Mouse (Mus musculus): ENCODE measurements at regions not wholly inside any gene's neighbourhood (a gene's known extent, or its start where the extent isn't known, plus 50 kb on each side); places are given as distances from the start of the nearest gene placed in this dataset.

DNA sequence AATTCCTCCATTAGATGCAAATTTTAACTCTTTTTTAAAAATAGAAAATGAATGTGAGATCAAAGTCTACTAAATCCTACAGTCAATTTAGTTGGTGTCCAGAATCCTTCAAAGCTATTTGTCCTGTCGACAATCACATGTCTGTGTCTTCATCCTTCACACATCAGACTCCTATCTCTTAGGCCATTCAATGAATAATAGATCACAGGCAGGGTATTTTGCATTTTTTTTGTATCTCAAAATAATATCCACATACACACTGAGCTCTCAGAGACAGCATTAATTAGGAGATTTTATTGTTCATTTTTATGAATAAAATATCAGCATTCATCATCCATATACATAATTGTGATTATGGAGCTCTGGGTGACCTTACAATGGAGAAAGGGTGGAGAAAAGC is 427.2 kb downstream of the Hao1 start:
- 80% methylated on average over 1 of the region's 1 CpGs for WGBS
- no peak overlapping the region for H3K4me3 ChIP-seq (ENCODE audit: low read depth, low read length)
- TF ChIP-seq CTCF (IDR thresholded peaks at IDR 0.05; ENCODE audit: extremely low read depth, insufficient read length, insufficient replicate concordance, low read depth, low read length) (no peak), POLR2A (IDR thresholded peaks at IDR 0.05; ENCODE audit: low read depth, low read length) (no peak)
- H3K27me3 ChIP-seq (ENCODE audit: control insufficient read depth, insufficient read depth, low read length): no peaks in the 10 kb centered on the region
- H3K27ac ChIP-seq (ENCODE audit: insufficient read depth, low read depth, low read length): no peak overlapping the region
- H3K4me1 ChIP-seq (ENCODE audit: control insufficient read depth, insufficient read depth, insufficient read length, low read length): no peaks in the 10 kb centered on the region
- H3K36me3 ChIP-seq (ENCODE audit: control insufficient read depth, insufficient read depth, low read length): no peaks in the 10 kb centered on the region

DNA sequence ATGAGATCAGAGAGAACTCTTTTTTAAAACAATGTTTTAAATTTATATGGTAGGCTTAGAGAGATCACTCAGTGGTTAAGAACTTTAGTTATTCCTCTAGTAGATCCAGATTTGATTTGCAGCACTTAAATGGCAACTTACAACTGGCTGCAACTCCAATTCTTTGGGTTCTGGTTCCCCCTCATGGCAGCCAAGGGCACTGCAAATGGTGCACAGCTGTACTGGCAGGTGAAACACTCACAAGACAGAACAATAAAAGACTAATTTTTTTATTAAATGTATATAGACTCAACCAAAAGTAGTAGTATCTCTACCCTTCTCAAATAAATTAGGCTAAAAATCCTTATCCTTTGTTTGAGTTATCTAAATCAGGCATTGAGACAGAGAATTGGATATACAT is 446.9 kb downstream of the Hao1 start:
- H3K27me3 ChIP-seq (ENCODE audit: control insufficient read depth, insufficient read depth, low read length): no peaks in the 10 kb centered on the region
- H3K27ac ChIP-seq (ENCODE audit: insufficient read depth, low read depth, low read length): no peak overlapping the region
- H3K36me3 ChIP-seq (ENCODE audit: control insufficient read depth, insufficient read depth, low read length): no peaks in the 10 kb centered on the region
- TF ChIP-seq POLR2A (IDR thresholded peaks at IDR 0.05; ENCODE audit: low read depth, low read length): no peak
- peak; percentile 8; the same call in 1 of the 2 replicates for TF ChIP-seq CTCF (IDR thresholded peaks at IDR 0.05; ENCODE audit: extremely low read depth, insufficient read length, insufficient replicate concordance, low read depth, low read length)
- H3K4me3 ChIP-seq (ENCODE audit: low read depth, low read length): no peak overlapping the region
- no peaks in the 10 kb centered on the region for H3K4me1 ChIP-seq (ENCODE audit: control insufficient read depth, insufficient read depth, insufficient read length, low read length)

DNA sequence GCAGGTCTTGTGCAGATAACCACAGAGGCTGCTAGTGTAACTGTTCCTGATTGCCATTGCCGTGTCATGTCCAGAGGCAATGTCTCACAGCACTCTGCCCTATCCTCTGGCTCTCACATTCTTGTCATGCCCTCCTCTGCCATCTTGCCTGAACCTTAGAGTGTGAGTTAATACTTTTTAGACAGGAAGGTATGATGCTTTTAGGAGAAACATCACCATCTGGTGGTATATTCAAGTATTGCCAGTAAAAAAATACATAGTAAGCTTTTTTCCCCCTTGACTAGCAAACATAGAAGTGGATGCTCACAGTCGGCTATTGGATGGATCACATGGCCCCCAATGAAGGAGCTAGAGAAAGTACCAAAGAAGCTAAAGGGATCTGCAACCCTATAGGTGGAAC is 465.8 kb downstream of the Hao1 start:
- no peak overlapping the region for H3K4me3 ChIP-seq (ENCODE audit: low read depth, low read length)
- H3K27me3 ChIP-seq (ENCODE audit: control insufficient read depth, insufficient read depth, low read length): no peaks in the 10 kb centered on the region
- H3K36me3 ChIP-seq (ENCODE audit: control insufficient read depth, insufficient read depth, low read length): no peaks in the 10 kb centered on the region
- WGBS: 64% methylated on average over 2 of the region's 2 CpGs
- no peak for TF ChIP-seq POLR2A (IDR thresholded peaks at IDR 0.05; ENCODE audit: low read depth, low read length)
- TF ChIP-seq CTCF (IDR thresholded peaks at IDR 0.05; ENCODE audit: extremely low read depth, insufficient read length, insufficient replicate concordance, low read depth, low read length): no peak
- no peak overlapping the region for H3K27ac ChIP-seq (ENCODE audit: insufficient read depth, low read depth, low read length)
- H3K4me1 ChIP-seq (ENCODE audit: control insufficient read depth, insufficient read depth, insufficient read length, low read length): no peaks in the 10 kb centered on the region

DNA sequence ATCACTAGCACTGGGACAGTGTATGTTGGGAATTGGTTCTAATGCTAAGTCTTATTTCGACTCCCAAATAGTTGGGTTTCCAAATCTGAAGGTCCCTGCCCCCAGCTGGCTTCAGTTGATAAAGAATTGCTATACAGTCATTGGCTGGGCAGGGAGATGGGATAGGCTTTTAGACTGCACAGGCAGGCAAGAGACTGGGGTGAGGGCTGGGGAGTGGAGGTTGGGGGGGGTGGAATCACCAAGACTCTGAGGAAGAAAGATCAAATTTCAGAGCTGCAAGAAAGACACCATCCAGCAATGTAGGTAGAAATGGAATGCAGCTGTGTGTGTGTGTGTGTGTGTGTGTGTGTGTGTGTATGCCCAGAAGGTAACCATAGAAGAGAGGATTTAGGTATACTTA is 474.0 kb downstream of the Hao1 start:
- H3K4me3 ChIP-seq (ENCODE audit: low read depth, low read length): no peak overlapping the region

DNA sequence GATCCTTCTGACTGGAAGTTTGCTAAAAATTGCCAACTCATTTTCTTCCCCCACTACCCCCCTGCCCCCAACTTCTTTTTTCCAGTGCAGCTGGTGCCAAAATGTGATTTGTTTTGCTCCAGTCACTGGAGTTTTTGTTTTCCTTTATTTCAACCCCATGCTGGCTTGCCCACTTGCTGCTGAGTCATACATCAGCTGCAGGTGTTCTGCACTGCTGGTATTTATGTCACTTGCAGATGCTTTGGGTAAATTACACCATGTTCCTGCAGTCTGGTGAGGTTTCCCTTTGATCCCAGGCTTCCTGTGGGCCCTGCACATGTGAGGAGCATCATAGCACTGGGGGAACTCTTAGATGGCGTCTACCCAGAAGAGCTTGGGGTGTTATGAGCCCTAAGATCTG is 476.2 kb downstream of the Hao1 start:
- H3K36me3 ChIP-seq (ENCODE audit: control insufficient read depth, insufficient read depth, low read length): no peaks in the 10 kb centered on the region
- TF ChIP-seq POLR2A (IDR thresholded peaks at IDR 0.05; ENCODE audit: low read depth, low read length) (no peak), CTCF (IDR thresholded peaks at IDR 0.05; ENCODE audit: extremely low read depth, insufficient read length, insufficient replicate concordance, low read depth, low read length) (no peak)
- no peak overlapping the region for H3K4me3 ChIP-seq (ENCODE audit: low read depth, low read length)
- no peaks in the 10 kb centered on the region for H3K27me3 ChIP-seq (ENCODE audit: control insufficient read depth, insufficient read depth, low read length)
- H3K4me1 ChIP-seq (ENCODE audit: control insufficient read depth, insufficient read depth, insufficient read length, low read length): no peaks in the 10 kb centered on the region
- 62% methylated on average over 1 of the region's 1 CpGs for WGBS
- no peak overlapping the region for H3K27ac ChIP-seq (ENCODE audit: insufficient read depth, low read depth, low read length)

More for the DNA sequence above, 474.0 kb downstream of the Hao1 start:
- H3K27me3 ChIP-seq (ENCODE audit: control insufficient read depth, insufficient read depth, low read length): no peaks in the 10 kb centered on the region
- H3K36me3 ChIP-seq (ENCODE audit: control insufficient read depth, insufficient read depth, low read length): no peaks in the 10 kb centered on the region
- TF ChIP-seq POLR2A (IDR thresholded peaks at IDR 0.05; ENCODE audit: low read depth, low read length) (no peak), CTCF (IDR thresholded peaks at IDR 0.05; ENCODE audit: extremely low read depth, insufficient read length, insufficient replicate concordance, low read depth, low read length) (no peak)
- WGBS: 60% methylated on average over 1 of the region's 1 CpGs
- H3K27ac ChIP-seq (ENCODE audit: insufficient read depth, low read depth, low read length): no peak overlapping the region
- no peaks in the 10 kb centered on the region for H3K4me1 ChIP-seq (ENCODE audit: control insufficient read depth, insufficient read depth, insufficient read length, low read length)

DNA sequence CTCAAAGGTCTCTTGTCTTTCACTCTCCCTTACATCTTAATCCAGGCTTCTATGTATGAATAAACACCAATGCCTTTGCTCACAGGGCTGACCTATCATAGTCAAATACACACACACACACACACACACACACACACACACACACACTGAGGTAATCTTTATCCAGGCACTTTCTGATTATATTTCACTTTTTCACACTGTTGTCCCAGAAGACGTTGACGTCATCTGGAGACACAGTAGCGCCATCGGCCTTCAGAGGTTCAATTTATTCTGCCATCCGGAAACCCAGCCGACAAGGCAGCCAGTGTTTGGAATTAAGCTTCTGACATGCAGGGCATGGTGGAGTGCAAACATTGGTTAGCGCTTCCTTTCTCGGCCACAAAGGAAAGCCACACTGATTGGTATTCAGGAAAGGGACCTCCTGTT is 486.2 kb downstream of the Hao1 start:
- Histone ChIP-seq H3K27ac (ENCODE audit: insufficient read depth, low read depth, low read length) (no peak overlapping the region), H3K4me1 (ENCODE audit: control insufficient read depth, insufficient read depth, insufficient read length, low read length) (no peaks in the 10 kb centered on the region), H3K36me3 (ENCODE audit: control insufficient read depth, insufficient read depth, low read length) (no peaks in the 10 kb centered on the region), H3K4me3 (ENCODE audit: low read depth, low read length) (no peak overlapping the region), H3K27me3 (ENCODE audit: control insufficient read depth, insufficient read depth, low read length) (no peaks in the 10 kb centered on the region)
- no peak for TF ChIP-seq POLR2A (IDR thresholded peaks at IDR 0.05; ENCODE audit: low read depth, low read length)
- TF ChIP-seq CTCF (IDR thresholded peaks at IDR 0.05; ENCODE audit: extremely low read depth, insufficient read length, insufficient replicate concordance, low read depth, low read length): no peak
- WGBS: 13% methylated on average over 8 of the region's 8 CpGs

DNA sequence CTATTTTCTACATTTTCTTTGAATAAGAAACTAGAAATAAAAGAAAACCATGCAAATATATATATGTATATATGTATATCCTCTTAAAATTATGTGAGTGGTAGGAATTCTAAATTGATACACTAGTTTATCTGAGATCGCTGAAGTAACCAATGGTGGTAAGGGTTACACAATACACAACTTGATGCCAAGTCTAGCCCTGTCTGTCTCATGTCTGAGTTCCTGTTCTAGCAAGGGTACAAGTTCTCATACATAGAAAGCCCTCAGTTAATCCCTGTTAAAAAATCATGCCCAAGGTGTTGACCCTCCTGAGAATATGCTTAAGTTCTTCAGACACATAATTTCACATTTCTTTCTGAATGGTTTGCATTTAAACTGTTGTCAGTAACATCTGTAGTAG is 486.8 kb downstream of the Hao1 start:
- no peak for TF ChIP-seq POLR2A (IDR thresholded peaks at IDR 0.05; ENCODE audit: low read depth, low read length)
- no peak for TF ChIP-seq CTCF (IDR thresholded peaks at IDR 0.05; ENCODE audit: extremely low read depth, insufficient read length, insufficient replicate concordance, low read depth, low read length)
- Histone ChIP-seq H3K4me1 (ENCODE audit: control insufficient read depth, insufficient read depth, insufficient read length, low read length) (no peaks in the 10 kb centered on the region), H3K36me3 (ENCODE audit: control insufficient read depth, insufficient read depth, low read length) (no peaks in the 10 kb centered on the region), H3K27ac (ENCODE audit: insufficient read depth, low read depth, low read length) (no peak overlapping the region), H3K27me3 (ENCODE audit: control insufficient read depth, insufficient read depth, low read length) (no peaks in the 10 kb centered on the region), H3K4me3 (ENCODE audit: low read depth, low read length) (no peak overlapping the region)
- WGBS: 85% methylated on average over 1 of the region's 1 CpGs
